Mouse (Mus musculus) spleen, adult 2 months (tissue): ENCODE measurements around the gene Akap10.

Source experiments
- CTCF ChIP-seq: fragments of 200-500 bp; IDR thresholded peaks from 2 replicates; pipeline ENCODE4 v1.5.1; 2011; ENCODE audit warnings: mild to moderate bottlenecking, inconsistent platforms; ENCODE audit not compliant: insufficient read depth, insufficient read length, insufficient replicate concordance; ENCODE audit errors: extremely low read depth
- POLR2A ChIP-seq: fragments of 200-500 bp; IDR thresholded peaks from 2 replicates; pipeline ENCODE4 v1.6.1; 2011; ENCODE audit warnings: low read depth, low read length, inconsistent platforms

GRCm38 (mm10) chr11:61861781-61862547 is 68.1 kb downstream of the Akap10 start:
- no peak for TF ChIP-seq CTCF
- TF ChIP-seq POLR2A: no peak
